Mouse (Mus musculus) mature B cell (primary cell): ENCODE data around the gene Chrna7.

Experiments used
- in situ Hi-C: fragments of 300-500 bp; cut with MboI; formaldehyde crosslinking; loops from 2 replicates; pipeline ENCODE4 v1.14.3; 2019

The Chrna7 gene

GRCm38 (mm10) chr7:63212084-63212723 lies at the start of gene Chrna7:
Chrna7 (minus strand) TSS chr7:63212569.
- in situ Hi-C loops: no loop called here

GRCm38 (mm10) chr7:63249404-63249803 lies 37.0 kb upstream of the Chrna7 start:
- in situ Hi-C loops: no loop called here

GRCm38 (mm10) chr7:63237852-63238516 lies 25.6 kb upstream of the Chrna7 start:
- in situ Hi-C loops: no loop called here

GRCm38 (mm10) chr7:63225066-63225780 lies 12.9 kb upstream of the Chrna7 start:
- in situ Hi-C loops: no loop called here

DNA sequence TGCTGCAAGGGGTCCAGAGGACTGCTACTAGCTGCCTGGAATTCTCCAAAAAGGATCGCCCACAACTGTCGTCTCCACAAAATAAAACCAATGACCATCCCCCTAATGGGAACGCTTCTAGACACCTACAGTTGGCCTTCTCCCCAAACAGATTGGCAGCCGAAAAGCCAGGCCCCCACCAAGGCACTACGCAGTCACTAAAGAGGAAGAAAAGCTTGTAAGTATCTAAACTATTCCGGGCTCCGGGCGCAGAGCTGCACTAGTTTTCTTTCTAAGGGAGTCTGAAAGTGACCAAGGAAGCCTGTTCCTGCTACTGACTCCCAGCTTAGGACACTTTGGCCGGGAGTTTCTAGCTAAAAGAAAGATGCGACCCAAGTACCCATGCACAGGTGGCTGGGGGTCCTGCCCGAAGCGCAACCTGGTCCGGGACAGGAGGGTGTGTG lies 707 bp downstream of the Chrna7 start:
- in situ Hi-C loops: no loop called here

GRCm38 (mm10) chr7:63209501-63209900 lies 2.9 kb downstream of the Chrna7 start:
- in situ Hi-C loops: no loop called here

DNA sequence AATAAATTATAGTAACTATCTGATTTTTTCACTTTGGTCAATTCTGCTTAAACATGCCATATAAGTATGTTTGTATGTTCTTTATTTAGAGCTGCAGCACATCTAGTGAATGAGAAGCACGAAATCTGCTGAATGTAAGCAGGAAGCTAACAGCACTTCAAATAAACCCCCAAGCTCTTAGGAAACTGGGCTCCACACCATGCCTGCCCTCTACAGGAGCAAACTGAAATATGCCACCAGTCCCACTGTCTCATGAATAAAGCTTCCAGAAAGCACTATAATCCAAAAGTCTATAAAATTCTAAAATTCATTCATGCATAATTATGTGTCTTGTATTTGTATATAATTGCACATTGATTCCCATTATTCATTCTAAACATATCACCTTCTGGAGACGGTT lies 5.2 kb downstream of the Chrna7 start:
- in situ Hi-C loops: no loop called here

- in situ Hi-C loops: no loop called here
Measured at GRCm38 (mm10) chr7:63195560-63195959, 16.8 kb downstream of the Chrna7 start.

DNA sequence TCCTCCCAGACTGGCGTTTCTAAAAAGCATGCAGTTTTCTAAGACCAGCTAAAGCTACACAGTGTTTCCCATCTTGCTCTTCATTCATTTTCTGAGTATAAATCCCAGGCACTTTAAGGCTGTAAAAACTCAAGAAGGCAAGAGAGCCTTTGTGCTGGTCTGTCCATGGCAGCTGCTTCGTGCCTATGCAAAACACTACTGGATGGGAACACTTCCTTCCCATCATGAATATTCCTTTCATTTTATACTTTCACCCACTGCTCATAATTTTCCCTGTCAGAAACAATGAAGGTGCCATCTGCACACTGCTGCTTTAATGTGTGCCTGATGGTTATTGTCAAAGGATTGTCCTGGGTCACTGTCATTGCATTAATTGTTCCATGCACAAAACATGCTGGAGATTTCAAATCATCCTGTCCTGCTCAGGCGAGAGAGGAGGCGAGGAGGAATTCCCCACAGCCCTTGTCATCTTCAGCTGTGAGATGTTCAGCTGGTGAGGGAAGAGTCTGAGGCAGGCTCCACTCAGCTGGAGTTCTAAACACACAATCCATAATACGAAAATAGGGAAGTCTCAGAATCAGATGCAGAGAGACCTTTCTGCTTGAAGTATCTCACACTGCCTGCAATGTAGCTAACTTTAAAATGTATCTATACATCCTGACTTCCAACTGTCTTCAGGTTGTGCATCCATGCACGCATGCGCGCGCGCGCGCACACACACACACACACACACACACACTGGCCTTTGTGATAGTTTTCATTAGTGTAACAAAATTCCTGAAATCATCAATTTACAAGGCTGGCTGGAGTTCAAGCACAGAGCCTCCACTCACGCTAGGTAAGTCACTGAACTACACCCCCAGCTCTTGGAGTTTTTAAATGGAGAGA lies 22.5 kb downstream of the Chrna7 start:
- in situ Hi-C loops: no loop called here

DNA sequence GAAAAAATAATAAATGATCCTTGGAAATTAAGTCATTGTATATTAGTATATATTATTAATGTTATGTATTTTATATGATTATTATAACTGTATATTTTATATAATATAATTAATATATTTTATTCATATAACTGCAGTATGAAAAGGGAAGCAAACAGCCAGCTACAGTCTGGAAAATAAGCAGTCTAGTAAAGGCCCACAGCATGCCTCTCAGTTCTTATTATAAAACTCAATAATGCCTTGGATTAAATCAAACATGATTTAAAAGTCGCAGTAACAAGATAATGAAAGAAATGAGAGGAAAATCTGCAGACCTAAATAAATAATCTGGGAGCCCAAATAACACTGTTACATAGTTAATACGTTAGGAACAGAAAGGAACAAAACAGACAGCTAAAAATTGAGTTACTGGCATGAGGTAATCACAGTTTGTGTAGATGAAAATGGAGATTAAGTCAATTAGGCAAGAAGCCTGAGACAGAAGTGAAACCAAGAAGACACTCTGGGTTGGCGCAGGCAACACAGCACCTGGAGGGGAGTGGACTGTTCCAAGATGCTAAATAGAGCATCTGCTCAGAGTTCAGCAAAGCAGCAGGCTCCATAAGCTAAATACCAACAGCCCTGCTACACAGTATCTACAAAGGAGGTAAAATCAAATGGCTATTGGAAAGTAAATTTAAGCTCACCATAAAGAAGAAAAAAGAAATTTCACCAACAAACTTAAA lies 42.1 kb downstream of the Chrna7 start:
- in situ Hi-C loops: no loop called here

DNA sequence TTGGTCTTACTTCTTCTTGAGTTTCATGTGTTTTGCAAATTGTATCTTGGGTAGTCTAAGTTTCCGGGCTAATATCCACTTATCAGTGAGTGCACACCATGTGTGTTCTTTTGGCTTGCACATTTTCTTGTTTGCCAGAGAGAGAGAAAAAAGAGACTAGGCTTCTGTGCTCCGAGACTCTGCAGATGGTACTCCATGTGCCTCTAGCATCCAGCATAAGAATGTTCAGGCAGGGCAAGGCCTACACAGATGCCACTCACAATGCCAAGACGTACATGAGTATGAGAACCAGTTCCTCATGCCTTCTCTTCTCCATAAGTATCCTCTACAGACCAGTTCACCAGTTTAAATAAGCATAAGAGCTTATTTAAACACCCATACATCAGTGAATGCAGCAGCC lies 47.8 kb downstream of the Chrna7 start:
- in situ Hi-C loops: no loop called here

GRCm38 (mm10) chr7:63162272-63162864 lies 50.0 kb downstream of the Chrna7 start:
- in situ Hi-C loops: no loop called here

DNA sequence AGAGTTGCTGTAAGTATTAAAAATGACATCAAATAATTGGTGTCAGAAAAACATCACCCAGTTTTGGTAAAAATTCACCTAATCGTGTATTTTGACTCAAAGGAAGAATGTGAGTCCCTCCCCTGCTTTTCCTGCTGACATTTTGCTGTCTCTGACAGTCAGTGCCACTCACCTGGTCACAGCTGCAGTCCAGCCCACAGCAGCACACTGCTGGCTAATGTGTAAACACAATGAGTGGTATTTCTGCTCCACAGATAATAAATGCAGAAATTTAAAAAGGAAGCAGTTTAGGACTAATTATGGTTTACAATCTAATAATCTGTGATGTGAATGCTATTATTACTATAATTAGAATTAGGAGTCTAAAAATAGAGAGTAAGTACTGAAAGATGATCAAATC lies 59.1 kb downstream of the Chrna7 start:
- in situ Hi-C loops: no loop called here

- in situ Hi-C loops: no loop called here
Measured at GRCm38 (mm10) chr7:63148740-63149139, 63.6 kb downstream of the Chrna7 start.

GRCm38 (mm10) chr7:63148321-63148720 lies 64.0 kb downstream of the Chrna7 start:
- in situ Hi-C loops: no loop called here

DNA sequence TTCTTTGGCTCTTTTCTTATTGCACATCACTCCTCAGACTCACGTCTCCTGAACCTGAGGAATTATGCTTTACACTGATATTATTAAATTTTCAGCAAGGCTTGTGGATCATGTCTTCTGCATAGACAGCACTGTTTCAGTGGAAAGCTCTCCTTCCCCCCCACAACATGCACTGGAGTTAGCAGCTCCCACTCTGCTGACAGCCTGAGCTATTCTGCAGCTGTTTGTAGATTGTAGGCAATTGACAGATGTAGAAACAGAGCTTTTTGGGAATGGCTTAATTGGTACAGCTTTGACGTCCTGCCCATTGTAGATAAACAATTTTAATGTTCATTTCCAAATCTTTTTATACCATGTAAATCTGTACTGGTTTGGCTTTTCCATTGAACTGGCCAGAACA lies 89.8 kb downstream of the Chrna7 start:
- in situ Hi-C loops: no loop called here

GRCm38 (mm10) chr7:63113671-63114070 lies 98.7 kb downstream of the Chrna7 start:
- in situ Hi-C loops: no loop called here

DNA sequence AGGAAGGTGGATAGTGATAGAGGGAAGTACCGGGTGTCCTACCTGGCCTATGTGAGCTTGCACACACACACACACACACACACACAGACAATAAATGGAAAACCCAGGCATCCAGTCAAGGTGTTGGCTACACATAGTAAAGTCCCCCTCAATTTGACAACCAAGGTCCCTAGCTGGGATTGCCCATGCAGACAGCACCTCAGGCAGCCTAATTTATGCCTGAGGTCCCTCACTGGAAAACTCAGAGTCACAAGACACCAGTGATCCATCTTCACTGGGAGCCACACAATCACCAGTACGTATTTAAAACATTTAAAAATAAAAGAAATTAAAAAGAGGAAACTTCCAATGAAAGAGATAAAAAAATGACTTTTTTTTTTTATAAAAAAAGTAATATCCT lies 99.1 kb downstream of the Chrna7 start:
- in situ Hi-C loops: no loop called here

DNA sequence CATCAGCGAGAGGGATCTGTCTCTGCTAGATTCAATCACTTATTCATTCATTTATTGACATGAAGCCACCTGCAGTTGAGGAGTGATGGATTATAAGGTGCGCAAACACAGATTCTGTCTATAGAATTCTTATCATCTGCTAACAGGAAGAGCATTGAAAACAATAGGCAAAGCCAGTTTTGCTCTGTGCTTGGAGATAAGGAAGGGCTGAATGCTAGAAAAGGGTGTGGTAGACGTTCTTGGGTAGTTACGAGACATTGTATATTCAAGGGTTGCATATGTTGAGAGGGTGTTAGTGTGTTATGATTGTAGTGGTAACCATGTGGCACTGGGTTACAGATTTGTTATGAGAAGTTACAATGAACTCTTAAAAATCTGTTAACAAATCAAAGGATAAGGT lies 103.0 kb downstream of the Chrna7 start:
- in situ Hi-C loops: no loop called here

- in situ Hi-C loops: no loop called here
Measured at GRCm38 (mm10) chr7:63085954-63086353, 126.4 kb downstream of the Chrna7 start.
